Mouse (Mus musculus) natural killer cell, adult 2 months (primary cell): Measurements from ENCODE around the gene Srrm2.

Experiments used
- DNase-seq, 2 experiments: peaks; one replicate each; pipeline ENCODE4 v3.0.0; 2022; ENCODE audit warnings: low spot score in 2 of 2

The Srrm2 gene

DNA sequence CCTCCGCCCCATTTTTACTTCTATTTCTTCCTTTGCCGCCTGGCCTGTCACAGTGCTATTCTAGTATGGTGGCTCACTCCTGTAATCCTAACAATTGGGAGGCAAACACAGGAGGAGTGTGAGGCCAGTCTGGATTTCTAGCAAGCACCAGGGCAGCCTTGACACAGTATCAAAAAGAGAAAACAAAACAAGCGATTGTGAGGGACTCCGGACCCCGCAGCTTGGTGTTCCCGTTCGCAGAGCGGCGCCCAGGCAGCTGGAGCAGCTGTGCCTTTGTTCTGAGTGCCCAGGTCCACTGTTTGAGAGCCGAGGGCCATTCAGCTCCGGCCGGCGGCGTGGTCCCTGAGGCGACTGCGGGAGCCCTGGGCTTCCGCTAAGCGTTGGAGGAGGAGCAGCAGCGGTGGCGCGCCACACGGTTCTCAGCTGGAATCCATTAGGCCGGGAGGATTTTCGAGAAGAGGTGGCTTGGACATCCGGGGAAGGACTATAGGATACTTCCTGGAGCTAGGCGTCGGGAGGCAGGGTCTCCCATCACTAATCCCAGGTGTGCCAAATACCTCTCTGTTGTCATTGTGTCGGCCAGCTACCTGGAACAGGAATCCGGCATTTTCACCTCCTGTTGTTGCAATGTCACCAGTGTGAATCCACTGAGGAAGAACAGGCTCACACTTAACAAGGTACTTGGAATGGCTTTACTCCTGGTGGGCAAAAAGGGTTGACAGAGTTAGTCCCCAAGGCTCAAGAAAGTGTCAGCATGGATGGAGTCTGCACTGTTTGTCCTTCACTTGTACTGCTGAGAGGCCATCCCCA lies at the start of gene Srrm2:
Gene Srrm2, plus strand, starts transcription at position 264 of the 810 bp plus-strand sequence.
- DNase-seq, result peak in 1 of 2 experiments; percentile 33

DNA sequence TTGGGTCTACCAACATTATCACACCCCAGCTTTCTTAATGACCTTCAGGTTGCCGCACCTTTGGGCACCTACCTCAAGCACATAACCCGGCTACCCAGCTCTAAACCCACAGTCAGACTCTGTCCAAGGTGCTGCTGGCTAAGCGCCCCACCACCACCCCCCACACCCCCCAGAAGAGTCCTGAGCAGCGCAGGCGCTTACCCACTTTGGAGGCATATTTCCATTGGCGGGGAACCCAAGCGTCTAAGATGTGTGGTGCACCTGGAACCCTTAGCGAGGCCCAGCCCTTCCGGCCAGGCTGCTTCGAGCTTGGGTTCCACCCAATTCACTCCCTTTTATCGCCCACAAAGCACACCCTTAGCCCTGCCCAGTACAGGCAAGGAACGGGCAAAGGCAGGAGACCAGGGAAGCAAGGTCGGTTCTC lies 49.7 kb upstream of the Srrm2 start, which contains the start of gene Paqr4:
Gene Paqr4, minus strand, starts transcription at position 270 of the 424 bp plus-strand sequence.
- DNase-seq, result no peak

DNA sequence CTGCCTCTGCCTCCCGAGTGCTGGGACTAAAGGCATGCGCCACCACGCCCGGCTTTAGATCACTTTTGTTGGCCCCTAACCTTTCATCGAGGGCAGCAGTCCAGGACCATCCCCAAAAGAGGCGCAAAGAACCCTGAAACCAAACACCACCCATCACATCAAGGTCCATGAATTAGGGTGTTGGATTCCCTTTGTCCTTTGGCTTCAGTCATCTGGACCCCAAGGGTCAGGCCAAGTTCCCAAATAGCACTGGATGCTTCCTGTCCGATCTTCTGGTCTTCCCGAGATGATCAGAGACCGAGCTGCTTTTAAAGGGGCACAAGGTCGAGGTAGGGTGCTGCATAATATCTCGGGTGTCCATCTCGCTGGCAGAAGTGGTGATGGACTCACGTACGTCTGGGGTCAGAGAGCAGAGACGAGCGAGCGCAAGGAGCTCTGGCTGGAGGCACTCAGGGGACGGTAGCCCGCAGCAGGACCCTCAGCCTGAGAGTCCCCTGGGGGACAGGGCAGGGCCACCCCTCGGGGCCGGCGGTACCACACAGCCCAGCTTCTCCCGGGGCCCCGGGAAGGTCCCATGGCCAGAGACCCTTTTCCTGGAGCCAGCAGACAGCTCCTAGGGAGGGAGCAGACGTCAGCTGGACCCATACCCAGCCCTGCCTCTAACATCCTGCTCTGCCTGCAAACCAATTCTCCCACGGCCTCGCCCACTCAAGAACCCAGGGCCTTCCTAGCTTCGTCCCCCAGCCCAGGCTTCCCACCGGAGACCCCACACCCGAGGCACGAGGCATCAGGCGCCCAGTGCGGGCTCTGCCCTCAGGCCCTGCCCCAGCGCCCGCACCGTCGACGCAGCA lies 48.7 kb upstream of the Srrm2 start:
- DNase-seq, result no peak

DNA sequence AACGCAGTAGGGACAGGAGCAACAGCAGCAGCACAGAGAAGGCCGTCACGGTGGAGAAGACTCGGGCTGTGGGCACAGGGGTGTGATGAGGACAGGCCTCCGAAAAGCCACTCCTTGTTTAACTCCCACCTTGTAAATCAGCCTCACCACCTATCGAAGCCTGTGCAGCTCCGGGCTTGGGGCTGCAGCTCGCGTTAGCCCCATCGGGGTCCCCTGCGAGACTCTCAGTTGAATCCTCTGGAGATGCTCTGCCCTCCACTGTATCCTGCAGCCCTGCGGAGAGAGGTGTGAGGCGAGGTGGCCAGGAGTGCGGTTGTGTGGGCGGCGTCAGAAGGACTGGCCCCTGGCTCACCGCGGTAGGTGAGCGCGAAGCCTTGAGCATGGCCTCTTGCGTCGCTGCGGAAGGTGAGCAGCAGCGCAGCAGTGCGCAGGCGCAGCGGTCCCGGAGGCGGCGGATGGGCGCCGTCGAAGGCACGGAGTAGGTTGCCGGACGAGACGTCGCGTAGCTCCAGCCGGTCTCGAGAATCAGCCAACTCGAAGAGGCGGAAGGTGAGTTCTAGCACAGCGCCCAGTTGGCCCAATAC lies 48.0 kb upstream of the Srrm2 start:
- DNase-seq, result peak; percentile 49 to 58

DNA sequence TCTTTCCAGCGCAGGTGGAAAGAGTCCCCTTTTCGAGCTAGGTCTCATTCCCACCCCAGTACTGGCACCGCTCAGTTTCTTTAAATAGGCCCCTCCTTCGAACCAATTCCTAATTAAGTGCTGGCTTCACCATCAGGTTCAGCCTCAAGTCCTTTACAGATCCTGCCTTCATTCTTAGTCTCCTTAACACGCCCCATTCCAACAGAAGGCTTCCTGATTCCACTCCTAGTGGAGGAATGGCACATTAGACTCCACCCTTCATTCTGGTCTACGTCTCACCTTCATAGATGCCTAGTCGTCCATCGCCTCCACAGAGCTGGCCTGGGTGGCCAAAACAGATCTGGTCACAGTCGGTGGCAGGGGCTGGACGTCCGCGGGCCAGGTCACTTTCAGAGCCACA lies 47.4 kb upstream of the Srrm2 start:
- DNase-seq, result no peak

DNA sequence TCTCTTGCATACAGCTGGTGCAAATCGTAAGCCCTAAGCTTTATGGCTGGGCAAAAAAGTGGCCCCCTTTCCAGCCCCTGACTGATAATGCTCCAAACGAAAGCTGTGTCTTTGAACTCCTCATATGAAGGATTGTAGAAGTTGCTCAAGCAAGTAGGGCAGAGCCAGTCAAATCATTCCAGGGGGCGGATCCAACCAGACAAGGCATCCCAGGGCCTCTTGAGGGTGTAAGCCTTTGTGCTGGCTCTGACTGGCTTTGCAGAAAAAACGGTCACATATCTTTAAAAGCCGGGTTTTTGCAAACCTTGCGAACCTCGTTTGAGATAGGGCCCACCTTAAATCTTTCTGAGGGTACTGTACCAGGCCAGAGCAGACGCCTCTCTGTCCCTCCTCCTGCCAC lies 46.3 kb upstream of the Srrm2 start:
- DNase-seq, result no peak

DNA sequence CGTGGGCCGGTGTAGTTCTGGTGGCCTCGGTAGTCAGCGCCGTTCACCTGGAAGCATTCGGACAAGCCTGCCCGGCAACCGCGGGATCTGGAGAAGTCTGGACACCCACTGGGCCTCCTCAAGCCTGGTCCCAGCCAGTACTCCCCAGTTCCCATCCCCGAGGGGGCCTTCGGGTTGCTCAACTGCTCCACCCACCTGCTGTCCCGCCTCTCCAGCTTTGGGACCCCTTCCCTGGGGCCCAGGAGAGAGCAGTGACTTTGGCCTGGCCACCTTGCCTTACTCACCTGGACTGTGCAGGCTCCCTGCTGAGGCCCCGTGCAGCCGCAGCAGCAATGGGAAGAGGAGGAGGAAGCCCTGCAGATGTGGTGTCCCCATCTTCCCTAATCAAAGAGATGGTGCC lies 45.7 kb upstream of the Srrm2 start:
- DNase-seq, result no peak

DNA sequence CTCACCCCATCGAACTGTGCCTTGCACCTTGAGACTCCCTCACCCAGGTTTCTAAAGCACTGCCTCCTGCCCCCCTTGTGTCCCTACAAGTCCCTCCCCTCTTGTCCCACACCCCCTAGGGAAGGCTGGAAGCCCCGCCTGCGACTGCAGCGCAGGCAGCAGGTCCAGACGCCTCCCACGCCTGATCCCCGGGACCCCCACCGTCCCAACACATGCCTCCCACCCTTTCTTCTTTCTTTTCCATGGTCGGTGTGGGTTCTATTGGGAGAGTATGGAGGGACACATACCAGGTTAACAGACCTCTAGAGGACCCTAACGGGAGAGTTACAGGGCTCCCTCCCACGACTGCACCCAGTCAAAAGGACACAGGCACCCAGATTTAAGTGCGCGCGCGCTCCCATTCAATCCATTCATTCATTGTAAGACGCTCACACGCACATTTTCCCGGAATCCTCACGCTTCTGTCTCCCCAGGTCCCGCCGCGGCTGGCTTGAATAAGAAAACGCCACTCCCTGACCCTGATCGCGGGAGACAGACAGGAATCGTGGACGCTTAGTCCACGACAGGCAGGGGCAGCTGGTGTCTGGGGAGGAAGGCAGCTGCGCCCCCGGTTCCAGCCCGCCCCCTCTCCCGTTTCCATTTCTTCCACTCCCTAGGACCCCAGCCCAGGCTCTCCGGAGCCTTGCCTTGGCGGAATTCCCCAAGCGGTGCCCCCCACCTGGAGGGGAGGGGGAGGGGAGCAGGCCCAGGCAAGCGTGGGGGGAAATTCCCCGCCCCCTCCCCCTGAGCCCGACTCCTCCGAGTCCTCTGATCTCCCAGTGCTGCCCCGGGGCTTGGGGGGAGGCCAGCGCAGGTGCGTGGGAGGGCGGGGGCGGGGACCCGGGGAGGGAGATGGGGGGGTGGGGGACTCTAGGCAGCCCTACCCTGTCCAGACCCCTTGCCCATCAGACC lies 44.8 kb upstream of the Srrm2 start, which contains the start of gene Kremen2:
Gene Kremen2, minus strand, starts transcription at position 533 of the 951 bp plus-strand sequence.
- no peak for DNase-seq

DNA sequence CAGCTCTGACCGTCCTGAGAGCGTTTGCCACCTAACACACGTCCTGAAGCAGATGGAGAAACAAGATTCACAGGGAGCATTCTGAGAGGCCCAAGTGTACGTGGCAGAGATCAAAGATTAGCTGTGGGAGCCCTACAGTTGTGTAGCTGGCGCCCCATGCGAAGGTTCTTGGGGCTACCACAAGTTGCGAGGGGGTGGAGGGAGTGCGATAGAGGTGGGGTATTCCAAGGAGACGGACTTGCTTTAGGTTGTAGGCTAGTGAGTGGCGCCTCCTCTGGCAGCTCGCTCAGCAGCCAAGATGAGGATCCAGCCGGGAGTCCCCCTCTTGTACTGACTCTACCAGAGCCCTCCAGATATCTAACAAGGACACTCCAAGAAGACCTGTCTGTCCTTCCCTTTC lies 44.0 kb upstream of the Srrm2 start:
- no peak for DNase-seq

DNA sequence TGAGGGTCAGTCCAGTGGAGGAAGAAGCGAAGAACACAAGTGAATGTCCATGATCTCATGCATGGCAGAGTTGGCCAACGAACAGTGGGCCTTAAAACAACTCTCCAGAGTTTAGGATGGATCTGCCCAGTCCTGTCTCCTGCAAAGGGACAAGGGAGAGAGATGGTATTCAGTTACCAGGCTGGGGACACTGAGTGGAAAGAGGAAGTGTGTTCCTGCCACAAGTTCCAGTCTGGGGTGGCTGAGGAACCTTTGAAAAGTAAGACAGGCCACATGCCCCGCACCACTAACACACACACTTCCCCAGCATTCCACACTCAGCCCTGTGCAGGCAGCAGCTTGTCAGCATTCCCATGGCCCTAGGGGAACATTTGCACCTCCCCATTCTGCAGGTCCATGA lies 43.6 kb upstream of the Srrm2 start:
- DNase-seq, result no peak

DNA sequence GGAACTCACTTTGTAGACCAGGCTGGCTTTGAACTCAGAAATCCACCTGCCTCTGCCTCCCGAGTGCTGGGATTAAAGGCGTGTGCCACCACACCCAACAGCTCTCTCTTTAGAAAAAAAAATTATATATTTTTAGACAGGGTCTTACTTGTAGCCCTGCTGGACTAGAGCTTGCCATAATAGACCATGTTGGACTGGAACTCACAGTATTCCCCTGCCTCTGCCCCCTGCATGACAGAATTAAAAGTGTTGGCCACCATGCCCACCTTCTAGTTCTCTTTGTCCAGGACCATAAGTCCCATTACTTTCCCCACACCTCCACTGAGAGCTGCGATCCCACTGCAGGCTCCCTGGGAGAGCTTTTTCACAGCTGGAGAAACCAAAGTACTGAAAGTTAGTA lies 42.9 kb upstream of the Srrm2 start:
- DNase-seq, result no peak

DNA sequence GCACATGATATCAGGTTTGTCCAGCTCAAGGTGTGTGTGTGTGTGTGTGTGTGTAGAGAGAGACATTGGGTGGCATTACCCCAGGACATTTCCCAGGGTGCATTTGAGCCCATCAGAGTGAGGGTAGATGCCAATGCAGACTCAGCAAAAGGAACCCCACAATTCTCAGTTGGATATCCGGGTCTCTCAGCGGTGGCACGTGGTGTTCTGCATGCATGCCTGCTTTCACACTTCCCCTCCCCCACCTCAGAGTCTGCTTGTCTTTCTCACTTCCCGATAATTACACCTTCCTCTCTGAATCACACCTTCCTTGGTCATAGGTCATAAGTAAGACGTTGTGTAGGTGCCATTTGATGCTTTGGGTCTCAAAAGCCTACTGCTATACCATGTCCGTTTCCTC lies 42.3 kb upstream of the Srrm2 start:
- peak; percentile 42 to 77 for DNase-seq

DNA sequence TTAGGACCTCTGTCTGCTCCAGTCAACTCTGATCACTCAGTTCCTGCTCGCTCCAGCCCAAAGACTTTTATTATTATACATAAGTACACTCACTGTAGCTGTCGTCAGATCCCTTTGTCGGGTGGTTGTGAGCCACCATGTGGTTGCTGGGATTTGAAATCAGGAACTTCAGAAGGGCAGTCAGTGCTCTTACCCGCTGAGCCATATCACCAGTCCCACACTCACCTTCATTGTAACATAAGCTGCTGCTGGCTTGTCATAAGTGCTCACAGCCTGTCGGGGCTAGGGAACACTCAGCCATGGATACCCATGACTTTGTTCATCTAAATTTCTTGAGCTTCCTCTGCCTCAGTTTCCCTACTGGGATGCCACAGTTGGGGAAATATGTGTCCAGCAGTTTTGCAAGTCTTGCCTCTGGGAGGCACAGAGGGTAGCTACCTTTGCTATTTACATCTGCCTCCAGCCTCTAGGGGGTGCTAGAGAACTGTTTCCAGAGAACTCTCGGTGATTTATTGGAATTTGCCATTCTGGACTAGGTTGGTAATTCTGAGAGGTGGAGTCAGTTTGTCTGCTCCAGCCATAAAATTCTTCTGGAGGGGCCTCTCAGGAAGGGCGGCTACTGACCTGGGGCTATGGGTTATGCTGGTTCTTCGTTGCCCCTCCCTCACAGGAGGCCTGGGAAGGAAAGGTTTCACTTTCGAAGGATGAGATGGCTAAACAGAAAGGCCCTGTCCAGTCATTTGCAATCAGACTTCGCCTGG lies 41.5 kb upstream of the Srrm2 start:
- peak; percentile 71 to 72 for DNase-seq

DNA sequence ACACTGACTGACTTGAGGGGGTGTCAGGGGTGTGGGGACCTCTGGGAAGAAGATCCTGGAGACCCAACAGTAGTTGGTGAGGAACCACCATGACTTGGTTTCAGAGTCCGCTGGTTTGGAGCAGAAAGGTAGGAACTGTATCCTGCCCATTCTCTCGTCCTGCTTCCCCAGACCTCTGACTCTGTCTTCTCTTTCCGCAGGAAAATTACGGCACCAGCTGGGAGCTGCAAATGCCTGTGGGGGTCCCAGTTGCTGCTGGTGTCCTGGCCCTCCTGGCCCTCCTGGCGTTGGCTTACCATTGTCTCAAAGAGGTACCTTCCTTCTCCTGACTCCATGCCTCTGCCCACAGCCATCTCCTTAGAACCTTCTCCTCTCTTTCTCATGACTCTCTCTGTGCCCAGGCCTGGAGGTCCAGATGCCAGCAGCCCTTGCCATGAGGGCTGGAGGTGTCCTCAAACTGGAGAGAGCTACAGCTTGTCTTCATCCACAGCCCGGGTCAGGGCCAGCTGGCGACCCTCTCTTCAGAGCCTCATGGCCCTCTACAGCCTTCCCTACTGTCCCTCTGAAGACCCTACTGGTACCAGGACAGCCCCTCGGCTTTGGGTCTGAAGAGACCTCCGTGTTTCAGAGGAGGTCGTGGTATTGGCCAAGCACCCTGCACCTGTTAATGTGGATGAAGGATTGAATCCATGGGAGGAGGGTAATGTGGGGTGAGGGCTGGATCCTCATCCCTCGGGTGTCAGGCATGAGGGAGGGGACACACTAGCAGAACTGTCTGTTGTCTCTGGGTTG lies 40.7 kb upstream of the Srrm2 start:
- DNase-seq, result no peak

DNA sequence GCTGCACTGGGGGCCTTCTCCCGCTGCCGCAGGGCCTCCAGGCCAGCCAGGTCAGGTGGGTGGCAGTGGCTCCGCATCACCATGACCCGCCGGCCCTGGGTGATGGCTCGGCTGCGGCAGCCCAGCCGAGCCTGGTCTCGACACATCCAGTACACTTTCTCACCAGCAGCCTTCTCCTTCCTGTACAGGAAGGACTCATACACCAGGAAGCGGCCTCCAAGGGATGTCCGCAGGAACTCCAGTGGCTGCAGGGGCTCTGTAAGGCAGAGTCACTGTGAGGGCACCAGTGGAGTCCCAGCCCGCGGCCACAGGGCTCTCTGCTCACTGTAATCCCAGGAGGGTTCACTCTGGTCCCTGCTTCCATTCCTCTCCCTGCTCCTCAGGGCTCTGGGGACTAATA lies 34.6 kb upstream of the Srrm2 start:
- DNase-seq, result no peak

DNA sequence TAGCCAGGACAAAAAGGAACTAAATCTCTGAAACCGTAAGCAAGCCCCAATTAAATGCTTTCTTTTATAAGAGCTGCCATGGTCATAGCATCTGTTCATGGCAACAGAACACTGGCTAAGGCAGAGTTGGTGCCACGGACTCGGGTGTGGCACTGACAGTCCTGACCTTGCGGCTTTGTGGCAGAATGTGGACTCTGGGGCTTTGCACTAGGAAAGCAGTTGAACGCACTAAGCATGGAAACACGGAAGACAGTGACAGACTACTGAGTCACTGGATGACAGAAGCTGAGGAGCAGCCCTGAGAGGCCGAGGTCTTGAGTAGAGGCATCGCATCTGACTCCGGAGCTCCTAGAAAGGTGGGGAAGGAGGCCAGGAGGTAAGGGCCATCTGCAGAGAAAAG lies 32.8 kb upstream of the Srrm2 start:
- DNase-seq, result no peak

DNA sequence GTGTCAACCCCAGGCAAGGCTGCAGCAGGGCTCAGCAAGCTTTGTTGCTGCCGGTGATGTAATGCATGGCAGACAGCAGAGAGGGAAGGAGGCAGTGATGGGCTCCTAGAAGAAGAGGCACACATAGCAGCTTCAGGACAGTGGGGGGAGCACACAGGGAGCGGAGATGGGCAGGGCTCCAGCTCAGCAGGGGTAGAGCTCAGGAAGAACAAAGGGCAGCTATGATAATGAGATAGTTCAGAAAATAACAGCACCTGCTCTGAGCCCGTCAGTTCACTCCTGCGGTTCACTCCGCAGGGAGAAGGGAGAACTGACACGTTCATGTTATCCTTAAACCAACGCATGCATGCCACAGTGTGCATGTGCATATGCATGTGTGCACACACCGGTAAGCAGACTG lies 31.5 kb upstream of the Srrm2 start:
- DNase-seq, result no peak

DNA sequence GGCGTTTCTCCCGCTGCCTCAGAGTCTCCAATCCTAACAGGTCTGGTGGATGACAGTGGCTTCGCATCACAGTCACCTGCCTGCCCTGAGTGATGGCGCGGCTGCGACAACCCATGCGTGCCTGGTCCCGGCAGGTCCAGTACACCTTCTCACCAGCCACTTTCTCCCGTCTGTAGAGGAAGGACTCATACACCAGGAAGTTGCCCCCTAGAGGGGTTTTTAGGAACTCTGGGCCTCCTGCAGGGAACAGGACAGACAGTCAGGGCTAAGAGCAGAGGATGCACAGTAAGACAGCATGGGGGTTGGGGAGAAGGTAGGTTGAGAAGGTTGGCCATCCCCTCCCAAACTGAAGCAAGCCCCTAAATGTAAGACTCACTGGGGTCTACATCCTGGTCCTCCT lies 30.1 kb upstream of the Srrm2 start:
- DNase-seq, result no peak

DNA sequence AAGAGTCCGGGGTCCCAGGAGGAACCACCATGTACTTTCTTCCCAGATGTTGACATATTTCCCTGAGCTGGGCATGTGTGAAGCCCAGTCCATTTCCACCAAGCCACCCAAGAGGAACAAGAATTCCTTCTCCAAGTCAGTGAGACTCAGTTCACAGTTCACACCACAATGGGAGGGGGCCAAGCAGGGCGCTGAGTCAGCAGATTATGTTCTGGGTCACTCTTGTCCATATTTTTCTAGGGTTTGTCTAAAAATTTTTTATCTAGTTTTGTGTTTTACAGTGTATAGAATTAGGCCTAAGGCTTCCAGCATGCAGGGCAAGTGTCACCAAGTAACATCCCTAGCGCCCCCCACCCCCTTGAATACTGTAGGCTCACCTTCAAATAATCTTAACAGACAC lies 29.2 kb upstream of the Srrm2 start:
- DNase-seq, result no peak

DNA sequence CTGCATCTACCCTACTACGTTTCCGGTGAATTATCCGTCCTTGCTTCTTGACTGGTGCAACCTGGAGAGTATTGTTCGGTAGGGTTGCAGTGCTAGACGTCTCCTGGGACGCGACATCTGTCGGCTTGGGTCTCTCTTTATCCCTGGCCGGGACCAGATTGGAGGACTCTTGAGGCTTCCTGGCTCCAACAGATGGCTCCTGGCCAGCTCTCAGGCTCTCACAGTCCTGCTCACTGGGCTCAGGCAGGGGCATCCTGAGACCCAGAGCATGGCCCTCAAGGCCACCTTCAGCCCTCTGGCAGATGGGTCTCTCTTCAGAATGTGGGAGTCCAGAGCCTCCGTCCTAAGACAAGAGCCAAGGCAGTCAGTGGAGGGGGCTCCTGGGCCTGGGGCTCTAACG lies 27.4 kb upstream of the Srrm2 start:
- DNase-seq, result no peak
